Mouse (Mus musculus) myocyte (in vitro differentiated cells): ENCODE data around the gene Pcna.

Experiments
- E2F4 ChIP-seq: IDR thresholded peaks from one replicate; pipeline ENCODE4 v1.6.1; 2011; ENCODE audit warnings: mild to moderate bottlenecking, control low read depth, moderate library complexity; ENCODE audit not compliant: insufficient read depth
- MYOD1 ChIP-seq, 3 experiments: IDR thresholded peaks; one replicate each; pipeline ENCODE4 v1.6.1; 2011; ENCODE audit warnings: control low read depth in 2 of 3, low read depth in 2 of 3, mild to moderate bottlenecking in 2 of 3, moderate library complexity in 1 of 3; ENCODE audit not compliant: insufficient read length in 2 of 3, control insufficient read depth in 1 of 3
- POLR2A ChIP-seq: IDR thresholded peaks from one replicate; pipeline ENCODE4 v1.6.1; 2011; ENCODE audit warnings: low read depth, mild to moderate bottlenecking, control low read depth, moderate library complexity; ENCODE audit not compliant: insufficient read length
- POLR2AphosphoS2 ChIP-seq: IDR thresholded peaks from one replicate; pipeline ENCODE4 v1.6.1; 2011; ENCODE audit warnings: low read depth, control low read depth; ENCODE audit not compliant: insufficient read length
- SRF ChIP-seq: IDR thresholded peaks from one replicate; pipeline ENCODE4 v1.6.1; 2011; ENCODE audit warnings: low read depth; ENCODE audit not compliant: control insufficient read depth, insufficient read length
- USF1 ChIP-seq: IDR thresholded peaks from one replicate; pipeline ENCODE4 v1.6.1; 2011; ENCODE audit warnings: low read depth, mild to moderate bottlenecking, control low read depth, moderate library complexity

- no peak for TF ChIP-seq USF1
- no peak for TF ChIP-seq POLR2AphosphoS2
- no peak for TF ChIP-seq POLR2A
- TF ChIP-seq MYOD1 (IDR thresholded peaks at IDR 0.05; ENCODE audit: control insufficient read depth in 1 of 3, insufficient read length in 2 of 3, low read depth in 2 of 3): no peak
- TF ChIP-seq E2F4: no peak
- TF ChIP-seq SRF: no peak
These were observed 9.1 kb upstream of the Pcna start for GRCm38 (mm10) chr2:132262175-132262574.
